Mouse (Mus musculus): ENCODE results near the gene Nox1. TPM values are rescaled to one million over a fixed set of nuclear protein-coding genes. Genes with fewer than 3 reads are reported as not detected.

Nox1 gene
- polyA plus RNA-seq (2014; fragmentation: Nextera tagmentation; extraction: Ambion mirVana) = 0.31 TPM in 1 of 2 replicates, not detected in the other

- peaks cover 39% of the 10 kb centered on the region for H3K36me3 ChIP-seq (ENCODE audit: control insufficient read depth, insufficient read depth, low read length)
- no peaks in the 10 kb centered on the region for H3K27me3 ChIP-seq (ENCODE audit: control insufficient read depth, insufficient read depth, low read length)
- ATAC-seq (ENCODE audit: insufficient number of reproducible peaks, insufficient read depth, low FRiP score, low read depth) = no peak
- no peak within 1 kb of the TSS for H3K27ac ChIP-seq (replicated peaks in 1 of 2; ENCODE audit: control insufficient read depth in 1 of 2, insufficient read depth in 1 of 2, low read depth in 2 of 2, low read length in 2 of 2)
- WGBS = 58% methylated on average over 4 of the region's 4 CpGs
- H3K9ac ChIP-seq (ENCODE audit: low read length) = no peak within 1 kb of the TSS
- H3K9me3 ChIP-seq (ENCODE audit: control insufficient read depth, low read length) = no peaks in the 10 kb centered on the region
- no peaks in the 10 kb centered on the region for H3K4me1 ChIP-seq (ENCODE audit: control insufficient read depth in 2 of 2, insufficient read depth in 2 of 2, low read length in 2 of 2)
- no peak within 1 kb of the TSS for H3K4me3 ChIP-seq (ENCODE audit: control insufficient read depth in 1 of 2, insufficient read depth in 1 of 2, low read depth in 1 of 2, low read length in 2 of 2)
- no peak within 1 kb of the TSS for H3K4me2 ChIP-seq (ENCODE audit: low read length)
Measured at GRCm38 (mm10) chrX:134221856-134222255, at the start of gene Nox1. Gene Nox1 (minus strand): TSS chrX:134221956.

- no peak for ATAC-seq (ENCODE audit: insufficient number of reproducible peaks, insufficient read depth, low FRiP score, low read depth)
- no peaks in the 10 kb centered on the region for H3K4me1 ChIP-seq (ENCODE audit: control insufficient read depth in 2 of 2, insufficient read depth in 2 of 2, low read length in 2 of 2)
- no peak overlapping the region for H3K4me3 ChIP-seq (ENCODE audit: control insufficient read depth in 1 of 2, insufficient read depth in 1 of 2, low read depth in 1 of 2, low read length in 2 of 2)
- H3K4me2 ChIP-seq (ENCODE audit: low read length) = no peak overlapping the region
- peaks cover 77% of the 10 kb centered on the region for H3K36me3 ChIP-seq (ENCODE audit: control insufficient read depth, insufficient read depth, low read length)
- no peak overlapping the region for H3K27ac ChIP-seq (replicated peaks in 1 of 2; ENCODE audit: control insufficient read depth in 1 of 2, insufficient read depth in 1 of 2, low read depth in 2 of 2, low read length in 2 of 2)
- H3K27me3 ChIP-seq (ENCODE audit: control insufficient read depth, insufficient read depth, low read length) = no peaks in the 10 kb centered on the region
- H3K9ac ChIP-seq (ENCODE audit: low read length) = no peak overlapping the region
- 82% methylated on average over 11 of the region's 11 CpGs for WGBS
- no peaks in the 10 kb centered on the region for H3K9me3 ChIP-seq (ENCODE audit: control insufficient read depth, low read length)
Measured at GRCm38 (mm10) chrX:134262129-134262528, 40.4 kb upstream of the Nox1 start.

GRCm38 (mm10) chrX:134261191-134261590 is 39.4 kb upstream of the Nox1 start:
- Histone ChIP-seq H3K4me3 (ENCODE audit: control insufficient read depth in 1 of 2, insufficient read depth in 1 of 2, low read depth in 1 of 2, low read length in 2 of 2) (no peak overlapping the region), H3K36me3 (ENCODE audit: control insufficient read depth, insufficient read depth, low read length) (peaks cover 68% of the 10 kb centered on the region), H3K4me1 (ENCODE audit: control insufficient read depth in 2 of 2, insufficient read depth in 2 of 2, low read length in 2 of 2) (no peaks in the 10 kb centered on the region), H3K9ac (ENCODE audit: low read length) (no peak overlapping the region), H3K27me3 (ENCODE audit: control insufficient read depth, insufficient read depth, low read length) (no peaks in the 10 kb centered on the region), H3K9me3 (ENCODE audit: control insufficient read depth, low read length) (no peaks in the 10 kb centered on the region), H3K27ac (replicated peaks in 1 of 2; ENCODE audit: control insufficient read depth in 1 of 2, insufficient read depth in 1 of 2, low read depth in 2 of 2, low read length in 2 of 2) (no peak overlapping the region), H3K4me2 (ENCODE audit: low read length) (no peak overlapping the region)
- WGBS = 80% methylated on average over 5 of the region's 5 CpGs
- no peak for ATAC-seq (ENCODE audit: insufficient number of reproducible peaks, insufficient read depth, low FRiP score, low read depth)

GRCm38 (mm10) chrX:134248202-134248601 is 26.4 kb upstream of the Nox1 start:
- Histone ChIP-seq H3K27ac (replicated peaks in 1 of 2; ENCODE audit: control insufficient read depth in 1 of 2, insufficient read depth in 1 of 2, low read depth in 2 of 2, low read length in 2 of 2) (no peak overlapping the region), H3K36me3 (ENCODE audit: control insufficient read depth, insufficient read depth, low read length) (peaks cover 7% of the 10 kb centered on the region), H3K4me3 (ENCODE audit: control insufficient read depth in 1 of 2, insufficient read depth in 1 of 2, low read depth in 1 of 2, low read length in 2 of 2) (no peak overlapping the region), H3K9me3 (ENCODE audit: control insufficient read depth, low read length) (no peaks in the 10 kb centered on the region), H3K9ac (ENCODE audit: low read length) (no peak overlapping the region), H3K4me2 (ENCODE audit: low read length) (no peak overlapping the region), H3K4me1 (ENCODE audit: control insufficient read depth in 2 of 2, insufficient read depth in 2 of 2, low read length in 2 of 2) (no peaks in the 10 kb centered on the region), H3K27me3 (ENCODE audit: control insufficient read depth, insufficient read depth, low read length) (no peaks in the 10 kb centered on the region)
- 28% methylated on average over 2 of the region's 2 CpGs for WGBS
- ATAC-seq (ENCODE audit: insufficient number of reproducible peaks, insufficient read depth, low FRiP score, low read depth) = no peak

GRCm38 (mm10) chrX:134245946-134246345 is 24.2 kb upstream of the Nox1 start:
- Histone ChIP-seq H3K4me2 (ENCODE audit: low read length) (no peak overlapping the region), H3K9ac (ENCODE audit: low read length) (no peak overlapping the region), H3K9me3 (ENCODE audit: control insufficient read depth, low read length) (no peaks in the 10 kb centered on the region), H3K36me3 (ENCODE audit: control insufficient read depth, insufficient read depth, low read length) (peaks cover 22% of the 10 kb centered on the region), H3K27ac (replicated peaks in 1 of 2; ENCODE audit: control insufficient read depth in 1 of 2, insufficient read depth in 1 of 2, low read depth in 2 of 2, low read length in 2 of 2) (no peak overlapping the region), H3K27me3 (ENCODE audit: control insufficient read depth, insufficient read depth, low read length) (no peaks in the 10 kb centered on the region), H3K4me1 (ENCODE audit: control insufficient read depth in 2 of 2, insufficient read depth in 2 of 2, low read length in 2 of 2) (no peaks in the 10 kb centered on the region), H3K4me3 (ENCODE audit: control insufficient read depth in 1 of 2, insufficient read depth in 1 of 2, low read depth in 1 of 2, low read length in 2 of 2) (no peak overlapping the region)
- WGBS = 93% methylated on average over 10 of the region's 10 CpGs
- ATAC-seq (ENCODE audit: insufficient number of reproducible peaks, insufficient read depth, low FRiP score, low read depth) = no peak

GRCm38 (mm10) chrX:134238266-134238665 is 16.5 kb upstream of the Nox1 start:
- Histone ChIP-seq H3K9ac (ENCODE audit: low read length) (no peak overlapping the region), H3K4me1 (ENCODE audit: control insufficient read depth in 2 of 2, insufficient read depth in 2 of 2, low read length in 2 of 2) (no peaks in the 10 kb centered on the region), H3K4me3 (ENCODE audit: control insufficient read depth in 1 of 2, insufficient read depth in 1 of 2, low read depth in 1 of 2, low read length in 2 of 2) (no peak overlapping the region), H3K27me3 (ENCODE audit: control insufficient read depth, insufficient read depth, low read length) (no peaks in the 10 kb centered on the region), H3K9me3 (ENCODE audit: control insufficient read depth, low read length) (no peaks in the 10 kb centered on the region), H3K4me2 (ENCODE audit: low read length) (no peak overlapping the region), H3K36me3 (ENCODE audit: control insufficient read depth, insufficient read depth, low read length) (peaks cover 59% of the 10 kb centered on the region), H3K27ac (replicated peaks in 1 of 2; ENCODE audit: control insufficient read depth in 1 of 2, insufficient read depth in 1 of 2, low read depth in 2 of 2, low read length in 2 of 2) (no peak overlapping the region)
- 83% methylated on average over 10 of the region's 10 CpGs for WGBS
- ATAC-seq (ENCODE audit: insufficient number of reproducible peaks, insufficient read depth, low FRiP score, low read depth) = no peak

GRCm38 (mm10) chrX:134233048-134233447 is 11.3 kb upstream of the Nox1 start:
- 84% methylated on average over 1 of the region's 1 CpGs for WGBS
- H3K4me1 ChIP-seq (ENCODE audit: control insufficient read depth in 2 of 2, insufficient read depth in 2 of 2, low read length in 2 of 2) = no peaks in the 10 kb centered on the region
- no peaks in the 10 kb centered on the region for H3K9me3 ChIP-seq (ENCODE audit: control insufficient read depth, low read length)
- H3K27me3 ChIP-seq (ENCODE audit: control insufficient read depth, insufficient read depth, low read length) = no peaks in the 10 kb centered on the region
- ATAC-seq (ENCODE audit: insufficient number of reproducible peaks, insufficient read depth, low FRiP score, low read depth) = no peak
- peaks cover 20% of the 10 kb centered on the region for H3K36me3 ChIP-seq (ENCODE audit: control insufficient read depth, insufficient read depth, low read length)
- H3K4me3 ChIP-seq (ENCODE audit: control insufficient read depth in 1 of 2, insufficient read depth in 1 of 2, low read depth in 1 of 2, low read length in 2 of 2) = no peak overlapping the region
- no peak overlapping the region for H3K27ac ChIP-seq (replicated peaks in 1 of 2; ENCODE audit: control insufficient read depth in 1 of 2, insufficient read depth in 1 of 2, low read depth in 2 of 2, low read length in 2 of 2)
- no peak overlapping the region for H3K9ac ChIP-seq (ENCODE audit: low read length)
- no peak overlapping the region for H3K4me2 ChIP-seq (ENCODE audit: low read length)

GRCm38 (mm10) chrX:134220618-134221017 is 1.1 kb downstream of the Nox1 start:
- H3K36me3 ChIP-seq (ENCODE audit: control insufficient read depth, insufficient read depth, low read length) = peaks cover 39% of the 10 kb centered on the region
- no peaks in the 10 kb centered on the region for H3K4me1 ChIP-seq (ENCODE audit: control insufficient read depth in 2 of 2, insufficient read depth in 2 of 2, low read length in 2 of 2)
- H3K4me2 ChIP-seq (ENCODE audit: low read length) = no peak overlapping the region
- ATAC-seq (ENCODE audit: insufficient number of reproducible peaks, insufficient read depth, low FRiP score, low read depth) = no peak
- H3K9ac ChIP-seq (ENCODE audit: low read length) = no peak overlapping the region
- H3K4me3 ChIP-seq (ENCODE audit: control insufficient read depth in 1 of 2, insufficient read depth in 1 of 2, low read depth in 1 of 2, low read length in 2 of 2) = no peak overlapping the region
- H3K9me3 ChIP-seq (ENCODE audit: control insufficient read depth, low read length) = no peaks in the 10 kb centered on the region
- no peak overlapping the region for H3K27ac ChIP-seq (replicated peaks in 1 of 2; ENCODE audit: control insufficient read depth in 1 of 2, insufficient read depth in 1 of 2, low read depth in 2 of 2, low read length in 2 of 2)
- H3K27me3 ChIP-seq (ENCODE audit: control insufficient read depth, insufficient read depth, low read length) = no peaks in the 10 kb centered on the region
- 25% methylated on average over 3 of the region's 3 CpGs for WGBS

Measured in heart, embryonic 14.5 days (tissue).